Mouse (Mus musculus) cerebellum, postnatal 25 days (tissue): ENCODE data around the gene Bivm.

Experiments used
- DNase-seq, 2 experiments: peaks; one replicate each; pipeline ENCODE4 v3.0.0; 2021; ENCODE audit warnings: mixed read lengths in 2 of 2

The Bivm gene

DNA sequence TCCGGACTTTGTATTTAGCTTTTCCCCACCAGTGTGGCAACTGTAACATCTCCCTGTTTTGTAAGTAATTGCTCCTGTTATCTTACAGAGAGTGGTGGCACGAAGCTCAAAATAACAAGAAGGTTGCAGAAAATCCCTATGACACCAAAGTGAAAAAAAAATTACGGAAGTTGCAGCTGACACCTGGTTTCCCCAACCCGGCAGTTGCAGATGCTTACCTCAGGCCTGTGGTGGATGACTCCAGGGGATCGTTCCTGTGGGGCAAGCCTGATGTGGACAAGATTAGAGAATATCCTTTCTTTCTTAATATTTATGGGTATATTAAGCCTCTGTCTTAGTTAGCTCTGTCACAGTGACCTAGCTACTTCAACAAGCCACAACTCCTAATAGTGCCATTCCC lies 59.3 kb downstream of the Bivm start:
- no peak for DNase-seq

DNA sequence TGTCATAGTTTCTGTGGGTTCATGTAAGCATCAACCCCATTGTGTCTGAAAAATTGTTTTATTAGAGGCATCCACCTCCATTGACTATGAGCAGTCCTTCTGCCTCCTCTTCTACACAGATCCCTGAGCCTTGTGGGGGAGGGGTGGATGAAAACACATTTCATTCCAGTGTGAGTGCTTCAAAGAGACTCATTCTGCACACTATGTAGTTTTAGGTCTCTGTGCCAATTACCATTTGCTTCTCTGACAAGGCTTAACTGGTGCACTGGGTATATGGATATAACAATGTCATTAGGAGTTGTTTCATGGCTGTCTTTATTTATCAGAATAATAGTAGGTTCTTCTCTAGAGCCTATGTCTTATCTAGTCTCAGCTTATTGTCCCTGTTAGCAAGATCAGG lies 67.6 kb downstream of the Bivm start:
- DNase-seq = no peak
